Mouse (Mus musculus): Measurements from ENCODE around the gene Naa15. TPM values are rescaled to one million over a fixed set of nuclear protein-coding genes. Genes with fewer than 3 reads are reported as not detected.
"Not testable (repeated sequence)": the region's sequence is repeated elsewhere in the genome, so short reads cannot be mapped to it uniquely, and the experiment has no call there.

Gene Naa15
- polyA plus RNA-seq, 1 experiment = 3.9 TPM

- Histone ChIP-seq H3K4me1 (ENCODE audit: control insufficient read depth, insufficient read depth, low read length) (peaks cover 3% of the 10 kb centered on the region), H3K4me3 (replicated peaks; ENCODE audit: extremely low read depth, low read depth, low read length) (no peak overlapping the region)
- no peak for DNase-seq
- no peak for TF ChIP-seq CTCF (IDR thresholded peaks at IDR 0.05; ENCODE audit: insufficient read depth, low read length)
- TF ChIP-seq POLR2A (IDR thresholded peaks at IDR 0.05; ENCODE audit: borderline replicate concordance, extremely low read depth, low read depth, low read length) = no peak
- WGBS = 65% methylated on average over 5 of the region's 5 CpGs
Observed at GRCm38 (mm10) chr3:51391095-51391494, 23.9 kb upstream of the Naa15 start.

- TF ChIP-seq POLR2A (IDR thresholded peaks at IDR 0.05; ENCODE audit: borderline replicate concordance, extremely low read depth, low read depth, low read length) (no peak), CTCF (IDR thresholded peaks at IDR 0.05; ENCODE audit: insufficient read depth, low read length) (no peak)
- 91% methylated on average over 5 of the region's 5 CpGs for WGBS
- no peak overlapping the region for H3K4me3 ChIP-seq (replicated peaks; ENCODE audit: extremely low read depth, low read depth, low read length)
Observed at GRCm38 (mm10) chr3:51391591-51391990, 23.4 kb upstream of the Naa15 start.

GRCm38 (mm10) chr3:51393018-51393417, 21.9 kb upstream of the Naa15 start:
- DNase-seq; H3K4me1 ChIP-seq (ENCODE audit: control insufficient read depth, insufficient read depth, low read length); H3K4me3 ChIP-seq (replicated peaks; ENCODE audit: extremely low read depth, low read depth, low read length): not testable (repeated sequence)
- 88% methylated on average over 3 of the region's 3 CpGs for WGBS

More at GRCm38 (mm10) chr3:51391591-51391990, 23.4 kb upstream of the Naa15 start:
- peaks cover 3% of the 10 kb centered on the region for H3K4me1 ChIP-seq (ENCODE audit: control insufficient read depth, insufficient read depth, low read length)
- no peak for DNase-seq

DNA sequence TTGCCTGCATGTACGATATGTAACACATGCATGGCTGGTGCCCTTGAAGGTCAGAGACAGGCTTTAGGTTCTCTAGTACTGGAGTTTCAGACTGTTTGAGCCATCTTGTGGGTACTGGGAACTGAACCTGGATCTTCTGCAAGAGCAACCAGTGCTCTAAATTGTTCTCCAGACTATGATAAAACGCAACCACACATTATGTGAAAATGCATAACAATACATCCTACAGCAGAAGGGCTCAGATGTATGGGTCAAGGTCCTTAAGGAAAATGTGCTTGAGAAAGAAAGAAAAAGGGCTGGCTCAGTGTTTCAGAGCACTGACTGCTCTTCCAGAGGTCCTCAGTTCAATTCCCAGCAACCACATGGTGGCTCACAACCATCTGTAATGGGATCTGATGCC, 21.3 kb upstream of the Naa15 start:
- WGBS = 92% methylated on average over 2 of the region's 2 CpGs
- TF ChIP-seq CTCF (IDR thresholded peaks at IDR 0.05; ENCODE audit: insufficient read depth, low read length) (no peak), POLR2A (IDR thresholded peaks at IDR 0.05; ENCODE audit: borderline replicate concordance, extremely low read depth, low read depth, low read length) (no peak)
- no peak for DNase-seq
- Histone ChIP-seq H3K4me1 (ENCODE audit: control insufficient read depth, insufficient read depth, low read length) (peaks cover 3% of the 10 kb centered on the region), H3K4me3 (replicated peaks; ENCODE audit: extremely low read depth, low read depth, low read length) (no peak overlapping the region)

DNA sequence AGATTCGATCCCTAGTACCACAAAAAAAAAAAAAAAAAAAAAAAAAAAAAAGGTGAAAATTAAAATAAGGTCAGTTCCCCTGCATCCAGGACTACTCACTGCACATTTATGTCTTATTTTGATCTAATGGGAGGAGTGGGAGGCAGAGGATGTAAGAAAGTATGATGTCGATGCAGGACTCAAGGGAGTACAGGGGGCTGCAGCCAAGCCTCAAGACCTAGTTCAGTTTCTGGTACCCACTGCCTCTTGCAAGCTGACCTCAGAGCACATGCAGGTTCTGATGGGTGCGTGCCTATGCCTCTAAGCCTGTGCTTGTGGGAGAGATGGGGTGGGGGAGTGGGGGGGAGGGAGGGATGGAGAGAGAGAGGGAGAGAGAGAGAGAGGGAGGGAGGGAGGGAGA, 20.1 kb upstream of the Naa15 start:
- no peak for TF ChIP-seq POLR2A (IDR thresholded peaks at IDR 0.05; ENCODE audit: borderline replicate concordance, extremely low read depth, low read depth, low read length)
- TF ChIP-seq CTCF (IDR thresholded peaks at IDR 0.05; ENCODE audit: insufficient read depth, low read length) = no peak
- Histone ChIP-seq H3K4me1 (ENCODE audit: control insufficient read depth, insufficient read depth, low read length) (no peaks in the 10 kb centered on the region), H3K4me3 (replicated peaks; ENCODE audit: extremely low read depth, low read depth, low read length) (no peak overlapping the region)
- no peak for DNase-seq
- 90% methylated on average over 3 of the region's 3 CpGs for WGBS

GRCm38 (mm10) chr3:51395461-51396145, 19.3 kb upstream of the Naa15 start:
- Histone ChIP-seq H3K4me3 (replicated peaks; ENCODE audit: extremely low read depth, low read depth, low read length) (no peak overlapping the region), H3K4me1 (ENCODE audit: control insufficient read depth, insufficient read depth, low read length) (no peaks in the 10 kb centered on the region)
- DNase-seq = no peak
- WGBS = 65% methylated on average over 19 of the region's 19 CpGs
- TF ChIP-seq POLR2A (IDR thresholded peaks at IDR 0.05; ENCODE audit: borderline replicate concordance, extremely low read depth, low read depth, low read length) = no peak
- TF ChIP-seq CTCF (IDR thresholded peaks at IDR 0.05; ENCODE audit: insufficient read depth, low read length) = no peak

DNA sequence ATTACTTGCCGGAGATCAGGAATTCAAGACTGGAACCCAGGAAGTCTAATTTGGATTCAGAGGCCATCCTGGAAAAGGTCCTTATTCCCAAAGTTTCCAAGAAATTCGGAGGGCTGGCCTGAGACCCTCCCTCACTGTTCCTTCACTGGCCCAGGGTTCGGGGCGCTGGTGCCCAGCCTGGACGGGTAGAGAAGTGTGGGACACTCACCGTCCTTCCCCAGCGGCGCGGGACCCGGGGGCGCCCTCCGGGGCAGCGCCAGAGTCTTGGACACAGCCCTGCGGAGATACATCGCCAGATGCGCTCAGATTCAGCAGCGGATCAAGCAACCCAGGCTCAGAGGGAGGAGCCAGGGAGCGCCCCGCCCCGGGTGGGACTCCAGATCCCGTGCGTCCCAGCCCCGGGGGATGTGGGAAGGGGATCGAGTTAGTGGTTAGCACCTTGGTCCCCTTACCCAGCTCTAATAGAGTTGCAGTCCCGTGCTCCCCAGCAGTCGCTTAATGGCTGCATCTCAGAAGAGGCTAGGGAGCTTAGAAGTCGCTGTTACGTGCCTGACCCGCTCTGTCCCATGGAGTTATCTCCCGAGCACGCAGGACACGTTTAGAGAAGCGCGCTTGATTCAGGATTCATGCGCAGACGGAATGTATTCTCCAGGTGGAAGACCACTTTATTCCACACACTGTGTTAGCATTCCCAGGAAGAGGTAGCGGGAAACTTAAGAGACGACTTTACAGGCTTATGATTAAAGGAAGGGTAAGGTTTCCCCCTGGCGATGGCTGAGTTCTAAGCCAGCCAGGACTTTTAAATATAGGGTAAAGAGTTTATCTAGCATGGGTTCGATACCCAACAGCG, 18.5 kb upstream of the Naa15 start, which contains the start of gene Mgarp:
TSS of gene Mgarp (minus strand) at position 520 of the 850 bp plus-strand sequence.
- Histone ChIP-seq H3K4me3 (replicated peaks; ENCODE audit: extremely low read depth, low read depth, low read length) (peak within 1 kb of the TSS; percentile 11), H3K4me1 (ENCODE audit: control insufficient read depth, insufficient read depth, low read length) (no peaks in the 10 kb centered on the region)
- peak; percentile 58 for DNase-seq
- whole genome bisulfite sequencing = 2% methylated on average over 41 of the region's 41 CpGs
- no peak for TF ChIP-seq POLR2A (IDR thresholded peaks at IDR 0.05; ENCODE audit: borderline replicate concordance, extremely low read depth, low read depth, low read length)
- TF ChIP-seq CTCF (IDR thresholded peaks at IDR 0.05; ENCODE audit: insufficient read depth, low read length) = 0 out of 2 replicates have a peak, but pooled peaks have one; percentile 4

DNA sequence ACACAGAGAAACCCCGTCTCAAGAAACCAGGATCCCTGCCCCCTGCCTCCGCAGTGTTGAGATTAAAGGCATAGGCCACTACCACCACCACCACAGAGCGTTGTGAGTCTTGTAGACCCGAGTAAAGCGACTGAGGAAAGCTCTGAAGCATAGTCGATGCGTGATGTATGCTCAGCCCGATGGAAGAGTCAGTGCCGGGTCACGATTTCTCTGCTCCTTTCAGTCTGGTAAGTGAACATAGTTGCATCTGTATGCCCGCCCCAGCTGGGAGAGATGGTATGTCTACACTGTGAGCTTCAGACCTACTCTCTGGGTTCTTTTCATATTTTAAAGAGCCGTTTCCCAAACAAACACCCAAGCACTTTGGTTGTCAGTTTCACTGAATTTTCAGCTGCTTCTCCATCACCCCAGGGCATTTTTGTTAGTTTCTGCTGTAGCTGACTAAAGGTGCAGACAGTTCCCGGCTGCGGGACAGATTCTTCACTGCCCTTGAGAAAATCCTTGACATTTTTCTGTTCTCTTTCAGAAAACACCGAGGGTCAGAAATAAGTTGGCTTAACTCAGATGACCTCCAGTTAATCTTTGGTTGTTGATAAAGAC, 17.1 kb upstream of the Naa15 start:
- no peak overlapping the region for H3K4me3 ChIP-seq (replicated peaks; ENCODE audit: extremely low read depth, low read depth, low read length)
- no peak for DNase-seq
- H3K4me1 ChIP-seq (ENCODE audit: control insufficient read depth, insufficient read depth, low read length) = no peaks in the 10 kb centered on the region
- TF ChIP-seq POLR2A (IDR thresholded peaks at IDR 0.05; ENCODE audit: borderline replicate concordance, extremely low read depth, low read depth, low read length) (no peak), CTCF (IDR thresholded peaks at IDR 0.05; ENCODE audit: insufficient read depth, low read length) (no peak)
- WGBS = 67% methylated on average over 15 of the region's 15 CpGs

DNA sequence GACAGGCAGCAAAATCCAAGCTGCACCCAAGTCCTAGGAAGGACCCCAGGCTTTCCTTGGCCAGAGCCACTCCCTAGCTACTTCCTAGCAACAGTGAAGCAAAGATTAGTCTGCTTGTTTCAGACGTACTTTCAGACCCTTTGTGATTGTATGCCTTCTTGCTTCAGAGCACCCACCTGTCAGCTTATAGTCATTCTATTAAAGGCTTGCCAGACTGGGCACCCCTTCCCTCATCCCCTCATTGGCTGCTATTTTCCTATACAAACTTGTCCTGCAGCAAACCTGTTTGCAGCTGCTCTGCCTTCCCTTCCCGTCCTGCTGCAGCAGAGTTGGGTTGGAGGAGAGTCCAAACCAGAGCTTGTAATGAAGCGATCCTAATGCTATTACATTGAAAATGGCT, 16.3 kb upstream of the Naa15 start:
- TF ChIP-seq POLR2A (IDR thresholded peaks at IDR 0.05; ENCODE audit: borderline replicate concordance, extremely low read depth, low read depth, low read length) (no peak), CTCF (IDR thresholded peaks at IDR 0.05; ENCODE audit: insufficient read depth, low read length) (no peak)
- Histone ChIP-seq H3K4me3 (replicated peaks; ENCODE audit: extremely low read depth, low read depth, low read length) (no peak overlapping the region), H3K4me1 (ENCODE audit: control insufficient read depth, insufficient read depth, low read length) (no peaks in the 10 kb centered on the region)
- WGBS = 32% methylated on average over 3 of the region's 3 CpGs
- no peak for DNase-seq
